Mouse (Mus musculus): Measurements from ENCODE around the gene Agap3.

GRCm38 (mm10) chr5:24433993-24434392 lies 18.0 kb upstream of the Agap3 start:
- TF ChIP-seq CTCF (IDR thresholded peaks at IDR 0.05; ENCODE audit: insufficient read depth, low read depth, low read length) (no peak), POLR2A (IDR thresholded peaks at IDR 0.05; ENCODE audit: insufficient read depth, low read depth, low read length) (no peak)

Data from olfactory bulb, adult 2 months (tissue).